Mouse (Mus musculus): ENCODE data around the gene D930007J09Rik.

The D930007J09Rik gene

DNA sequence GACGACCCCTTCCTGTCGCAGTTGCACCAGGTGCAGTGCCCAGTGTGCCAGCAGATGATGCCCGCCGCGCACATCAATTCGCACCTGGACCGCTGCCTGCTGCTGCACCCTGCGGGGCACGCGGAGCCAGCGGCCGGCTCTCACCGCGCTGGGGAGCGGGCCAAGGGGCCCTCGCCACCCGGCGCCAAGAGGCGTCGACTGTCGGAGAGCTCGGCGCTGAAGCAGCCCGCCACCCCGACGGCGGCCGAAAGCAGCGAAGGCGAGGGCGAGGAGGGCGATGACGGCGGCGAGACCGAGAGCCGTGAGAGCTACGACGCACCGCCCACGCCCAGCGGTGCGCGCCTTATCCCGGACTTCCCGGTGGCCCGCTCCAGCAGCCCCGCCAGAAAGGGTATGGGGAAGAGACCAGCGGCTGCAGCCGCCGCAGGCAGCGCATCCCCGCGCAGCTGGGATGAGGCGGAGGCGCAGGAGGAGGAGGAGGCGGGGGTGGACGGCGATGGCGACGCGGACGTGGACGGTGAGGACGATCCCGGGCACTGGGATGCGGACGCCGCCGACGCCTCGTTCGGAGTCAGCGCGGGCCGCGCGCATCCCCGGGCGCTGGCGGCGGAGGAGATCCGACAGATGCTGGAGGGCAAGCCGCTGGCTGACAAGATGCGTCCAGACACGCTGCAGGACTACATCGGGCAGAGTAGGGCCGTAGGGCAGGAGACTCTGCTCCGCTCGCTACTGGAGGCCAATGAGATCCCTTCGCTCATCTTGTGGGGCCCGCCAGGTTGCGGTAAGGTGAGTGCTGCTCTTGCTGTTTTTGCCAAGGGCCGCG is at the start of gene D930007J09Rik:
Gene D930007J09Rik (minus strand): TSS at position 591 of the 823 bp plus-strand sequence.
- DNase-seq (ENCODE audit: low spot score) = peak; percentile 39

DNA sequence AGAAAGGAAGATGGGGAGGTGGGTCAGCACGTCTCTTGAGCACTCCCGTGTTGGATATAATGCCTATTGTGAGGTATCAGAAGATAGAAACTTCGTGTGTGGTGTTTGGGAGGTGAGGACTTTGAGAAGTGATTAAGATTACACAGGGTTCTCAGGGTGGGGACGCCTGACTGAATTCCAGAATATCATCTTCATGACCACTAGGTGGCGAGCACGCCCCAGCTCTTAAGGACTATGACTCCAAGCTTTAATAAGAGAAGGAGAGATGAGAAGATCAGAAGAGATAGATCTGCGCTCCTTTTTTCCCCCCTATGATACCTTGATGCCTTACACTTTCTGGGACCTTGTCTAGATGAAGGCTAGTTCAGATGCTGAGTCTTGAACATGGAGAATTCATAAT is 49.3 kb upstream of the D930007J09Rik start:
- DNase-seq (ENCODE audit: low spot score) = peak; percentile 46

DNA sequence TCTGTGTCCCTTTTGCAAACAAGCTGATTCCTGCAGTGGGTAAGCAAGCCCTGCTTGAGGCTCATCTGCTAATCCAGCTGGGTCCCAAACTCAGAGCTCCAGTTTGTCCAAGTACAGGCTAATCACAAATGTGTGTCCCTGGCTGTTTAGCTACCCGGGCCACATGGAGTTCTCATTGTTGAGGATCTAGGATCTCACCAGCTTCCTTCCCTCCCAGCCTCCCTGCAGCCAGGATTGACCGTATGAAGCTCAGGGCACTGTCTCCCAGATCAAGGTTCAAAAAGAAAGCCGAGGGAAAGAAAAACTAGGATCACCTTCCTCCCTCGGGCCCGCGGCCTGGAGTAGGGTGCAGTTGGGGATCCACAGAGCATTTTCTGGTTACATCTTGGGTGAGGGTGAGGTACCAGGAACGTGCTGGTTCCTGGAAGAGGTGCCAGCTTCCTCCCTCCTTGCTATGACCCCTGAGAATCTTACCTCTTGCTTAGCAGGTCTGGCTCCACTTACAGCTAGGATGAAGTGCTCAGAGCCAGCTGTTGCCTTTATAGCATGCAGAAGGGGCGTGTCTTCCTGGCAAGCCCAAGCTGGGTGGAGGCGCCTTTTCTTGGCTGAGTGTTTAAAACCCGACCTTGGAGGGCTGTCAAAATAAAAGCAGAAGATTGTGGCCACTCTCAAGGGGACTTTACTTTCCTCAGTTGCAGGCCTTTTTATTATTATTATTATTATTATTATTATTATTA is 48.2 kb upstream of the D930007J09Rik start, which contains the start of gene Serpinb1a:
Gene Serpinb1a (minus strand): TSS at position 518 of the 737 bp plus-strand sequence.
- no peak for DNase-seq (ENCODE audit: low spot score)

DNA sequence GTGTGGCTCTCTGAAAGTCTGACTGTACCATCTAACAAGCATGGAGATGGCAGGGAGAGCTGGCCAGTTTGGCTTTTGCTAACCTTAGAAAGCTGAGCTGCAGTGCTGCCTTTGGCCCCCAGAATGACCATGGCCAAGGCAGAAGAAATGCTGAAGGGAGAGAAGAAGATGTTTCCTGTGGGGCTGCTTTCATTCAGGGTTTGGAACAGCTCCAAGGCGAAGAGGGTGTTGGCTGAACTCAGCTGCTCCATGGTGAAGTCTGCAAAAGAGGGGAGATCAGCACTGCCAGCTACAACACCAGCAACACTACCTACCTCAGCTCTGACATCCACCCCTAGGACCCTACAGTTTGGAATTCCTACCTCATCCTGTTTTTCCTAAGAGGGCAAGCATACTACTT is 47.5 kb upstream of the D930007J09Rik start:
- DNase-seq (ENCODE audit: low spot score) = no peak

DNA sequence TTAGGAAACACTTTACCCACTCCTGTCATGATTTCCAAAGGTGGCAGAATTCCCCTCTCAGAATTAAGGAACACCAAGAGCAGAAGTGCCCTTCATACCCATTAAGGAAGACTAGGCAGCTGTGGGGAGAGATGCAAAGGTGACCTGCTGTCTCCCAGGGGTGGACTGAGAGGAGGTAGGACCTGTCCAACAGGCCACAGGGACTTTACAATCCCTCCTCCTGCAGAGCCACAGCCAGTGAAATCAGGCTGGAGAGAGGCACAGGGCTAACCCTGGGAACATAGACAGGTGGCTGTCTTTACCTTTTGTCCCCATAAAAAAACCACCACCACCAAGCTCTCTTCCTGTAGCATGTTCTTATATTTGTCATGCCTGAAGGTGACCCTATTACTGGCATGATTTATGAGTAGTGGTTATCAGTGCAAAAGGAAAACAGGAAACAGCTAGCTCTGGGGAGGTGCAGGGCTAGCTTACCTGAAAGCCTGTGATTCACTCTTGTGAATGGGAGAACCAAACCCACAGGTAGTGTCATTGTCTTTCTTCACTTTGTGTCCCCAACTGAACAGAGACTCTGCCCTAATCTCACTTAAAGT is 47.0 kb upstream of the D930007J09Rik start:
- DNase-seq (ENCODE audit: low spot score) = no peak

DNA sequence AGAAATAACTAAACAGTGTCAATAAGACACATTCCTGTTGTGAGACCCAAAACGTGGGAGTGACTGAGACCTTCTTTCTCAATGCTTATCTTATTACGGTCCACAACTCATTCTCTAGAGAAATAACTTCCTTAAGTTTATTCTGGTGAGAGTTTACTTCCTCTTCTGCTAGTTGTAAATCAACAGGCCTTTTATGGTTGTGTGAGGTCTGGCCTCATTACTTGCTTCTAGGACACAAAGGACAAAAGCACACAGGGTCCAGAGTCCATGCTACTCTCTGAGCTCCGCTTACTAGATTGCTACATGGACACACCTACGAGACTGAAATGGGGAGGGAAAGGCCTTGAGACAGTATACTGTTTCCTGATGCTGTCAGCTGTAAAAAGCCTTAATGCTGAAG is 46.4 kb upstream of the D930007J09Rik start:
- no peak for DNase-seq (ENCODE audit: low spot score)

DNA sequence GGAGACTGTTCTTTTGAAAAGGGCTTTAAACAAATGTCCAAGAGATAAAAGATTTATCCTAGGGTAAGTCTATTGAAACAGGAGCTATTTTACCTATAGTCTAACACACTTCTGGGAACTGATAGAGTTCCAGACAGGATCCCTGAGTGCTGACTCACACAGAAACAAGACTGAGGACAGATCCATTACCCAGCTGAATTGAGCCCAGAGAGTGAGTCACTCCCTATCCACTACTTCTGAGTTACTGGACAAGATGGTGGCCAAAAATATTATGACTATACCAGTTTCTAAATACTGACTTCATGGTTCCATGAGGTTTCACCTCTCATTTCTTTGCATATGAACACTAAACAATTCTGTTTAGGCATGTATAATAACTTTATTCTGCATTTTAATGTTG is 43.6 kb upstream of the D930007J09Rik start:
- DNase-seq (ENCODE audit: low spot score) = no peak

DNA sequence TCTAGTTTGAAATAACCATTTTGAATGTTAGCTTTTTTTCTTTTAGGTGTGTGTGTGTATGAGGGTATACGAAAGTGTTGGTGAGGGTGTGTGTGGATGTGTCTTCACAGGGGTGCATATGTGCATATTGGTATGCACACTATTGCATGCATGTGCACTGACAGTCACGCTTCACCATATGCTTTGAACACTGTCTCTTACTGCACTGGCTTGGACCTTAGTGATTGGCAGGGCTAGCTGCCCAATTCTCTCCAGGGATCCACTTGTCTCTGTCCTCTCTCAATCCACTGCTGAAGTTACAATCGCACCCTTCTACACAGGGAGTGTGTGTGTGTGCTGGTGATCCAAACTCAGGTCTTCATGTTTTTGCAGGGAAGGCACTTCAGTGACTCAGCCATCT is 38.7 kb upstream of the D930007J09Rik start:
- DNase-seq (ENCODE audit: low spot score) = no peak

DNA sequence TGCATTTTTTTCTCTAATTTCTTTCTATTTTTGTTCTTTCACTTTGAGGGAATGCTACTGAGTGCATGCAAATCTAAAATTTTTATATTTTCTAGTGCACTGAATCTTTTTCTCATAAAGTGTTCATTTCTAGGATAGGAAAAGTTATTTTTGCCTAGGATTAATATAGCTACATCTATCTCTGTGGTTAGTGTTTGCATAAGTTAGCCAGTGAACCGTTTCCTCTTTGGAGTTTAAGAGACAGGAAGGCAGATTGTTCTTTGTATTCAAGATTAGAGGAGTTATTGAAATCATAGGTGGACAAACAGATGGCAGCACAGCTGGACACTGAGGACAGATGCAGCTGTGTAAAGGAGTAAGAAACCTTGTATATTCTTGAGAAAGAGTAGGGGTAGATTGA is 36.7 kb upstream of the D930007J09Rik start:
- DNase-seq (ENCODE audit: low spot score) = no peak

DNA sequence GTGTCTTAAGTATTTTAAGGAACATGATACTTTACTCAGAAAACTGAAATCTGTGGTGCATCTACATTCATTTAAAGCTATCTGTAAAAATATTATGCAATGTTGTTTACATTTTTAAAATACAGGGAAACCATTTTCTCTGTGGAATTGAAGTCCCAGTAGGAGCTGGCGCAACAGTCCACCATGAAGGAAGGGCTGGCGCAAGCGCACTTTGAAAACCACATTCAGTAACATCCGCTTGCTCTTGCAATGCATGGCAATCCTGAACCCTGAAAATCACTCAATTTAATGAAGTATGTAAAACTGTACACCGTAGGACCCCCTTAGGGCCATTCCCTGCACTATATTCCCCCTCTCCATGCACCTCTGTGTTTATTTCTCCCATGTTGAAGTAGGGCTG is 31.9 kb upstream of the D930007J09Rik start:
- DNase-seq (ENCODE audit: low spot score) = no peak

DNA sequence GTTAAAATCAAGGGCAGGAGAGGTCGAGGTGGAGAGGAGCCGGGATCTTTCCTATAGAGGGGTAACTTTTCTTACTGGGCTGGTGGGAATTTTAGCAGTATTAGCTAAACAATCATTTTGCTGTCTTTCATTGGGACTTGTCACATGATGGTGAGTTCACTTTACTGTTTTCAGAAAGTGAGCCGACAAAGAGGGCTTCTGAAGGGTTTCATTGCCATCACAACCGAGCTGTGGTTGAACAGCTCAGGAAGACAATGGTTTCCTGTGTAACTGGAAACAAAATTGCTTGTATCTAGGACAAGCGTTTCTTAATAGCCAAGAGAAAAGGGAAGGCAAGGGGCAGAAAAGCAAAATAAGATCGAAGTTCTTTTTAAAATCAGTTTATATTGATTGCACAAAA is 30.6 kb upstream of the D930007J09Rik start:
- DNase-seq (ENCODE audit: low spot score) = no peak

DNA sequence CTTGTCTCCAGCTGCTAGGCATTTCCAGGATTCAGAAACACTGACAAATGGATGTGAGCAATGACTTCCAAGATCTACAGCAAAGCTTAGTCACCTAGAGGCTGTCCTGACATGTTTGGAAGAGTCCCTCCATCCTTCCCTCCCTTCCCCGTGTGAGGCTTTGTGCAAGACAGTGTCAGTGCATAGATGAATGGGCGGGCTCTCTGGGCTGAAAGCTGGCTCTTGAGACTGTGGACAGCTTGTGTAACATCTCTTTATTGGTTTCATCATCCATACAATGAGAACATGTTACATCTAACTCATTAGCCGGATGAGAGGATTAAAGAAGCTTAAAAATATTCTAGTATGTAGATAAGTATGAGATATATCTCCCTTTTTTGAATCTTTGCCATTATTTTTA is 30.1 kb upstream of the D930007J09Rik start:
- no peak for DNase-seq (ENCODE audit: low spot score)

DNA sequence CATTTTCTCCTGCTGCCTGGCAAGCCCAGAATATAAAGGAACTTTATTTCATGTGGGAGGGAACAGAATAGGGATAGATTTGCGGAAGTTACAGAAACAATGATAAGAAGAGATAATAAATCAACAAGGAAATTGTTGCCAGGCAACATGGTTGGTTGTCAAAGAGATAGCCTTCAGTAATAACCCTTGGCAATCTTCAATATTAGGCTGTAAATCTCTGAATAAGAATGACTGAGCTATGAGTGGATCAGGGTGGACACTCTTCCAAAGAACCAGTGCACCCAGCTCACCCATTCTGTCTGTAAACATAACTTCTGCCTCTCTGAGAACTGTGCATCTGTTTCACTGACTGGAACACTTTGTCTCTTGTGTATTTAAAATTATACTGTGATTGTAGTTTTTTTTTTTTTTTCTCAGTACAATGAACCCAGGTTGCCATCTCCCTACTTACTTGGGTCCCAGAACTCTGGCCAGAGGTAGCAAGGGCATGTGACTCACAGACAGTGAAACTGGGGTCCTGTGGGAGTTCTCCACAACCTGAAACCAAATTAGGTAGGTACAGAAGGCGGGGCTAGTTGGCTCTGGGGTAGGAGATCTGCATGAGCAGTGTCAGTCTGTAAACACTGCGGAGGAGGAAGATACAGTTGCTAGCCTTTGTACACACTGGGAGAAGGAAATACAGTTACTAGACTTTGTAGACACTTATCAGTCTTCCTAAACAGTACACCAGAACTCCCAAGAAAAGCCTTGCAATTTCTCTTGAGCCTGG is 29.0 kb upstream of the D930007J09Rik start:
- DNase-seq (ENCODE audit: low spot score) = no peak

DNA sequence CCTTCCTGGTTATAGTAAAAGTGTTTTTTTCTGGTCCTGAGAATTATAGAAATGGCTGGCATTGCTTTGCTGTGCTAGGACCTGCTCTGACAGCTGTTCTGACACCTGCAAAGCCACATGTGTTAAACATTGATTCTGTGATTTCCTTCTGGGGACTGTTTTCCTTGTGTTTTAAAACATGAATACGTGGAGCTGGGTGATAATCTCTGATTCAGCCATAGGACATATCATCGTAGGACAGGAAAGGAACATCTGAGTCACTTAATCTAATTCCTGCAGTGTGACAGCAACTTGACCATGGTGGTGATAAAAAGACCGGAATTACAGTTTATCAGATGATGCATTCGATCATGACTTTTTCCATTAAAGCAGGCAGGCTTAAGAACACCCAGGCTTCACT is 26.2 kb upstream of the D930007J09Rik start:
- peak; percentile 11 for DNase-seq (ENCODE audit: low spot score)

DNA sequence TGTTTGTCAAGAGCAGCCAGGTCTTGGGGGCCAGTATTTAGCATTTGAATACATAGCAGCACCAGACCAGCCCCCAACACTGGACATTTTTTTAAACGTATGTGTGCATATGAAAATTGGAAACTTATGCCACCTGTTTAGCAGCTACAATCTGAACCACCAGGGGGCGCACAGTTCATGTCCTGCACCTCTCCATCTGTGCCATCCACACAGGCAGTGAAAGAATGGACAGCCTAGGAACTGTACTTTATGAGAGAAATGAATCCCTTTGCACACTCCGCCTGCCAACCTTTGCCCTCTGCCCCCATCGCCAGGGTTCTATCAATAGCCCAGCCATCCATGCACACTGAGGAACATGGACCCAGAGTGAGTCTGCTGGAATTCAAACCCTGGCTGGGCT is 25.3 kb upstream of the D930007J09Rik start:
- peak; percentile 19 for DNase-seq (ENCODE audit: low spot score)

DNA sequence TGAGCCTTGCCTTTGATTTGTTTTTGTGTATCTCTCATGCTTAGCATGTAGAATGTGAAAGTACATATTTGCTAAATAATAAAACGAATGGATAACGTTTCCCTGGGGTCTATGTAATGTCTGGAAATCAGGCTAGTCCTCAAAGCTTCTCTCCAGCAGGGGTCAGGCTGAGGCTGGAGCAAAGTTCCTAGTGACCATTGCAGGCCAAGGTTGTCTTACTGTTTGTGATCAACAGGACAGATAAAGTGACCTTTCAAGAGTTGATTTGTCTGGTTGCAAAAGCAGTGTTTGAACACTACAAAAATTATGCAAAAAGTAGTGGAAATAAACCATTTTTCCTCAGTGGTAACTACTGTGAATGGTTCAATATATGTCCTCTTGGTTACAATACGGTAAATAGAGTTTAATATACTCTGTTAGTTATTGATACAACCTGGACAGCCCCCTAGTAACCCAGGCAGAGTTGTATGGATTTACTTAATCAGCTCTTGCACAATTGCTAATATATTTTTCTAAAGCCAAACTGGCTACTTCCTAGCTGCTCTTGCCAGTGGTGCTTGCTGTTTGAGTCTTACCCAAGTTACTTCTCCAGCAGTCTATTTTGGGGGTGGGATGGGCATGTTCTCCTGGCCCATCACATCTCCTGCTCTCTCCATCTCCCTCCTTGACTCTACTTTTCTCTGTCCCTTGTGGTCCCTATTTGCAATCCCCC is 24.6 kb upstream of the D930007J09Rik start:
- no peak for DNase-seq (ENCODE audit: low spot score)

DNA sequence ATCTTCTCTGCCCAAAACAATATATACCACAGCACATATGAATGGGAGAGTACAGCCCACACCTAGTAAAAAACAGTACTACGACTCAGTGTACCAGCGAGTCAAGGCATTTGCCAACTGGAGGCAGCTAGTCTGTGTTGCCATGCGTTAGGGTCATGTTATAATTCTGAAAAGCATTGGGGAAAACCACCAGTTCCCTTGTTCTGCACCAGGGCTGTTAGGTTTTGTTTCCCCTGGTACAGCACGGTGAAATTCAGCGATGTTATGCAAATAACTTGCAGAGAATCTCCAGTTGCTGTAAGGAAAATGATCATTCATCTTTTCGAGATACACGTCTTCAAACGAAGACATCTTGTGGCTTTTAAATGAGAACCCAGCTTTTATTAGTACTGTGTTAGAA is 22.9 kb upstream of the D930007J09Rik start:
- DNase-seq (ENCODE audit: low spot score) = no peak

DNA sequence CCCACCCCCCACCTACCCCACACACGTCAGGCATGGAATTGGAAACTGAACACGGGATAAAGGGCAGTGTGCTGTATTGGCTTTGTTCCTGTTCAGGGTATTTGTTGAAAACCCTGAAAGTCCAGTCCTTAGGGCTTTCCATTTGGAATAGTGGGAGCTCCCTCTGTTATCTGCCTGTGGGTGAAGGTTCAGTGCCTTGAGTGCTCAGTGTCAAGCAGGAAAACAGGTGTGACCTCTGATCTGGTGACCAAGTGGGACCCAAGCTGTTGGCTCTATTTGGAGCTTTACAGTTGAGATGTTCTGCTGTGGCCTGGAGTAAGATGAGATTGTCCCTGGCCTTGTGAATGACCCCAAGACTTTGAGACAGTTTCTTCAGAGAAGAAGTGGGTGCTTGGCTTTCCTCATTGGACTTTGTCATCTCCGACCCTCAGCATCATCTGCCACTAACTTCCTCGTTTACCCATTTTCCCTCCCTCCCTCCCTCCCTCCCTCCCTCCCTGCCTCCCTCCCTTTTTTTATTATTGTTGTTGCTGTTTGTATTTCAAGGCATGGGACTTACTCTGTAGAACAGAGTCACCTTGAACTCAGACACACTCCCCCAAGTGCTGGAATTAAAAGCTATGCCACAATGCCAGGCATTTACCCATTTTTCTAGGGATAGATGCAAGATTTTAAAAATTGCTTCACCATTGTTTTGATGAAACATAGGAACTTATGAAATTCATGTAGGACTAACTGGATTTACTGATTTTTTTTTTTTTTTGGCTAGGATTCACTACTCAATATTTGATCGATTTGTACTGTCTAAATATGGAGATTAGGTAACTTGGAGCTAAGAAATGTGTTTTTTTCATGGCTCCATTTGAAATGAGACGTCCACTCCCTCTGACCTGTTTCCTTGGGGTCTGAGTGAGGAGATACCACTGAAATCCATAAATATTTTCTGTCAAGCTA is 22.0 kb upstream of the D930007J09Rik start:
- no peak for DNase-seq (ENCODE audit: low spot score)

DNA sequence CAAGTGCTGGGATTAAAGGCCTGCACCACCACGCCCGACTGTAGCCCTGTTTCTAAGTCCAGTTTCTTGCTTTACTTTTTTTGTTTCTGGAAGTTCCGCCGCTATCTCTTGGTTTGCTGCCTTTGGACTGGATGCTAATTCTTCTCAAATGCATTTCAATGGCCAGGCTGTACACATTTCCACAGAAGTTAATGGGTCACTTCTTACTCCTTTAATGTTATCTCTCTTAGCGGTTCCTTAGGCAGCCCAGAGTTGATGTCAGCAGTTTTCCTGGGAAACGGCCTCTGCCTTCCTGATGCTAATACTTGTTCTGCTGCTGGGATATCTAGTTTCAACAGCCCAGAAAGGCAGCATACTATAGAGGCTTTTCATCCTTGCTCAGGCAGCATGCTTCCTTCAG is 20.5 kb upstream of the D930007J09Rik start:
- DNase-seq (ENCODE audit: low spot score) = no peak

DNA sequence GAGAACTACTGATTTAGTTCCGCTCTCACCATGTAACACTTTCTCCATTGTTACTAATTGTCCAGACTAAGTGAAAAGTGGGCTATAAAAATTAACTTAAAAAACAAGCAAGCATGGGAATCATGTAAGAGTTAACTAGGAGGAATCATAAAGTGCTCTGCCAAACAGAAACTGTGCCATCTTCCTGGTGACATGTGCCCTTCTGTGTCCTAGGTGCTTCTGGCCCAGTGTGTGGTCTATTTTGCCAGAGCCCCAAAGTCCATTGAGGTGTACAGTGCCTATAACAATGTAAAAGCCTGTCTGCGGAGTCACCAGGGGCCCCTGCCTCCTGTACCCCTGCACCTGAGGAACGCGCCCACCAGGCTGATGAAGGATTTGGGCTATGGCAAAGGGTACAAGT is 19.0 kb upstream of the D930007J09Rik start:
- DNase-seq (ENCODE audit: low spot score) = no peak

All from MN1 (cell line).